Mouse (Mus musculus): Measurements from ENCODE around the gene 4933430I17Rik. TPM values are rescaled to one million over a fixed set of nuclear protein-coding genes. Genes with fewer than 3 reads are reported as not detected.
"Not testable (repeated sequence)": the region's sequence is repeated elsewhere in the genome, so short reads cannot be mapped to it uniquely, and the experiment has no call there.

The 4933430I17Rik gene
- polyA plus RNA-seq, 1 experiment from 2014 or later = 0.15 TPM

GRCm38 (mm10) chr4:62582365-62583264 lies 57.4 kb downstream of the 4933430I17Rik start:
- Histone ChIP-seq H3K9me3 (replicated peaks) (no peaks in the 10 kb centered on the region), H3K4me2 (peak overlapping the region; percentile 60), H3K36me3 (replicated peaks) (no peaks in the 10 kb centered on the region), H3K27ac (replicated peaks) (no peak overlapping the region), H3K9ac (no peak overlapping the region), H3K4me1 (replicated peaks) (no peaks in the 10 kb centered on the region), H3K4me3 (replicated peaks) (peak overlapping the region; percentile 46), H3K27me3 (peaks cover 37% of the 10 kb centered on the region)
- WGBS (ENCODE audit: insufficient replicate concordance) = 22% methylated on average over 18 of the region's 18 CpGs
- no peak for ATAC-seq (ENCODE audit: insufficient read depth)

GRCm38 (mm10) chr4:62583265-62584092 lies 58.3 kb downstream of the 4933430I17Rik start:
- 5% methylated on average over 42 of the region's 42 CpGs for WGBS (ENCODE audit: insufficient replicate concordance)
- Histone ChIP-seq H3K27ac (replicated peaks) (no peak overlapping the region), H3K9ac (no peak overlapping the region; the same call in 1 of the 2 replicates), H3K4me1 (replicated peaks) (no peaks in the 10 kb centered on the region), H3K27me3 (peaks cover 37% of the 10 kb centered on the region), H3K36me3 (replicated peaks) (no peaks in the 10 kb centered on the region), H3K9me3 (replicated peaks) (no peaks in the 10 kb centered on the region), H3K4me3 (replicated peaks) (peak overlapping the region; percentile 46), H3K4me2 (peak overlapping the region; percentile 60)
- ATAC-seq (ENCODE audit: insufficient read depth) = peak; percentile 47; the same call in 1 of the 2 replicates

GRCm38 (mm10) chr4:62587067-62587466 lies 61.9 kb downstream of the 4933430I17Rik start:
- no peaks in the 10 kb centered on the region for H3K36me3 ChIP-seq (replicated peaks)
- H3K4me2 ChIP-seq = no peak overlapping the region
- no peak overlapping the region for H3K4me3 ChIP-seq (replicated peaks)
- H3K9me3 ChIP-seq (replicated peaks) = no peaks in the 10 kb centered on the region
- no peak overlapping the region for H3K9ac ChIP-seq
- peaks cover 31% of the 10 kb centered on the region for H3K27me3 ChIP-seq
- no peak for ATAC-seq (ENCODE audit: insufficient read depth)
- 58% methylated on average over 8 of the region's 8 CpGs for WGBS (ENCODE audit: insufficient replicate concordance)
- H3K4me1 ChIP-seq (replicated peaks) = no peaks in the 10 kb centered on the region
- H3K27ac ChIP-seq (replicated peaks) = no peak overlapping the region

GRCm38 (mm10) chr4:62590878-62591277 lies 65.7 kb downstream of the 4933430I17Rik start:
- Histone ChIP-seq H3K9ac (no peak overlapping the region), H3K36me3 (replicated peaks) (no peaks in the 10 kb centered on the region), H3K27ac (replicated peaks) (no peak overlapping the region), H3K4me2 (no peak overlapping the region), H3K4me1 (replicated peaks) (no peaks in the 10 kb centered on the region), H3K27me3 (no peaks in the 10 kb centered on the region), H3K4me3 (replicated peaks) (no peak overlapping the region), H3K9me3 (replicated peaks) (no peaks in the 10 kb centered on the region)
- 51% methylated on average over 1 of the region's 1 CpGs for WGBS (ENCODE audit: insufficient replicate concordance)
- no peak for ATAC-seq (ENCODE audit: insufficient read depth)

GRCm38 (mm10) chr4:62591326-62591725 lies 66.2 kb downstream of the 4933430I17Rik start:
- Histone ChIP-seq H3K4me2 (no peak overlapping the region), H3K9ac (no peak overlapping the region), H3K9me3 (replicated peaks) (no peaks in the 10 kb centered on the region), H3K27me3 (no peaks in the 10 kb centered on the region), H3K36me3 (replicated peaks) (no peaks in the 10 kb centered on the region), H3K4me3 (replicated peaks) (no peak overlapping the region), H3K4me1 (replicated peaks) (no peaks in the 10 kb centered on the region), H3K27ac (replicated peaks) (no peak overlapping the region)
- ATAC-seq (ENCODE audit: insufficient read depth) = no peak
- WGBS (ENCODE audit: insufficient replicate concordance) = 9% methylated on average over 11 of the region's 11 CpGs

GRCm38 (mm10) chr4:62593546-62594240 lies 68.5 kb downstream of the 4933430I17Rik start:
- not testable (repeated sequence) for H3K27me3 ChIP-seq; H3K9ac ChIP-seq; H3K9me3 ChIP-seq (replicated peaks); H3K4me1 ChIP-seq (replicated peaks); H3K36me3 ChIP-seq (replicated peaks); H3K27ac ChIP-seq (replicated peaks); H3K4me2 ChIP-seq; H3K4me3 ChIP-seq (replicated peaks); ATAC-seq (ENCODE audit: insufficient read depth)
- 59% methylated on average over 24 of the region's 24 CpGs for WGBS (ENCODE audit: insufficient replicate concordance)

GRCm38 (mm10) chr4:62594442-62594841 lies 69.3 kb downstream of the 4933430I17Rik start:
- Histone ChIP-seq H3K9ac (no peak overlapping the region), H3K36me3 (replicated peaks) (no peaks in the 10 kb centered on the region), H3K4me3 (replicated peaks) (no peak overlapping the region), H3K27ac (replicated peaks) (no peak overlapping the region), H3K4me2 (no peak overlapping the region), H3K9me3 (replicated peaks) (no peaks in the 10 kb centered on the region), H3K27me3 (no peaks in the 10 kb centered on the region), H3K4me1 (replicated peaks) (no peaks in the 10 kb centered on the region)
- WGBS (ENCODE audit: insufficient replicate concordance) = 76% methylated on average over 5 of the region's 5 CpGs
- ATAC-seq (ENCODE audit: insufficient read depth) = no peak

- ATAC-seq (ENCODE audit: insufficient read depth) = no peak
- 48% methylated on average over 5 of the region's 5 CpGs for WGBS (ENCODE audit: insufficient replicate concordance)
These were observed 70.9 kb downstream of the 4933430I17Rik start for GRCm38 (mm10) chr4:62596051-62596450.

More at GRCm38 (mm10) chr4:62596051-62596450, 70.9 kb downstream of the 4933430I17Rik start:
- Histone ChIP-seq H3K36me3 (replicated peaks) (no peaks in the 10 kb centered on the region), H3K9me3 (replicated peaks) (no peaks in the 10 kb centered on the region), H3K27ac (replicated peaks) (no peak overlapping the region), H3K4me1 (replicated peaks) (no peaks in the 10 kb centered on the region), H3K9ac (no peak overlapping the region), H3K4me2 (no peak overlapping the region), H3K27me3 (no peaks in the 10 kb centered on the region), H3K4me3 (replicated peaks) (no peak overlapping the region)

Other genes with a start within 250 kb of the 4933430I17Rik start
- gene Fkbp15, start 164.8 kb upstream of the 4933430I17Rik start, polyA plus RNA-seq (2015; fragmentation: Nextera tagmentation; extraction: Ambion mirVana) = 14.1 and 15.6 TPM in 2 replicates
- gene Slc31a1, start 164.6 kb upstream of the 4933430I17Rik start, polyA plus RNA-seq (2015; fragmentation: Nextera tagmentation; extraction: Ambion mirVana) = 51.4 and 57.0 TPM in 2 replicates
- 53.5 and 57.4 TPM in 2 replicates for gene Cdc26, start 116.7 kb upstream of the 4933430I17Rik start, polyA plus RNA-seq (2015; fragmentation: Nextera tagmentation; extraction: Ambion mirVana)
- gene Prpf4, start 116.6 kb upstream of the 4933430I17Rik start, polyA plus RNA-seq (2015; fragmentation: Nextera tagmentation; extraction: Ambion mirVana) = 9.1 and 9.3 TPM in 2 replicates
- gene Rnf183, start 90.1 kb upstream of the 4933430I17Rik start, polyA plus RNA-seq (2015; fragmentation: Nextera tagmentation; extraction: Ambion mirVana) = not detected in 2 replicates
- gene Wdr31, start 54.5 kb upstream of the 4933430I17Rik start, polyA plus RNA-seq (2015; fragmentation: Nextera tagmentation; extraction: Ambion mirVana) = 0.86 and 0.88 TPM in 2 replicates
- 0.22 and 0.32 TPM in 2 replicates for gene Bspry, start 45.3 kb upstream of the 4933430I17Rik start, polyA plus RNA-seq (2015; fragmentation: Nextera tagmentation; extraction: Ambion mirVana)
- 7.8 and 9.6 TPM in 2 replicates for gene Hdhd3, start 21.9 kb upstream of the 4933430I17Rik start, polyA plus RNA-seq (2015; fragmentation: Nextera tagmentation; extraction: Ambion mirVana)
- 582 and 589 TPM in 2 replicates for gene Alad, start 5.5 kb upstream of the 4933430I17Rik start, polyA plus RNA-seq (2015; fragmentation: Nextera tagmentation; extraction: Ambion mirVana)
- 51.3 and 52.9 TPM in 2 replicates for gene Pole3, start 301 bp upstream of the 4933430I17Rik start, polyA plus RNA-seq (2015; fragmentation: Nextera tagmentation; extraction: Ambion mirVana)
- gene Rgs3, start 34.5 kb downstream of the 4933430I17Rik start, polyA plus RNA-seq (2015; fragmentation: Nextera tagmentation; extraction: Ambion mirVana) = 5.4 and 5.8 TPM in 2 replicates